ENCODE assay signal across 30 mouse cellular contexts in genomic region chr19:41323813-41324212, GRCm38 (mm10).
"Had no signal": no experiment of that assay in that cellular context is flagged by ENCODE, and none has a peak within 500 bp of the region (broad histone marks: within the 10 kb centered on the region; RNA-seq: fewer than 3 reads in every experiment).

No protein-coding gene starts in this region.

- H3K27ac ChIP-seq: heart, embryonic 10.5 days; heart, embryonic 13.5 days; heart, embryonic 15.5 days; hindbrain, embryonic 10.5 days; hindbrain, embryonic 12.5 days; hindbrain, embryonic 13.5 days; hindbrain, embryonic 14.5 days; hindbrain, embryonic 15.5 days; hindbrain, postnatal 0 days; intestine, embryonic 15.5 days; kidney, embryonic 15.5 days; kidney, postnatal 0 days; layer of hippocampus, adult 2 months had no signal

- H3K36me3 ChIP-seq: heart, embryonic 10.5 days; heart, embryonic 12.5 days; heart, embryonic 13.5 days; heart, embryonic 15.5 days; hindbrain, embryonic 10.5 days; hindbrain, embryonic 12.5 days; hindbrain, embryonic 13.5 days; hindbrain, embryonic 15.5 days; intestine, embryonic 15.5 days; kidney, embryonic 15.5 days had no signal

- H3K9me3 ChIP-seq: heart, embryonic 10.5 days; heart, embryonic 12.5 days; heart, embryonic 13.5 days; heart, embryonic 15.5 days; hindbrain, embryonic 10.5 days; hindbrain, embryonic 12.5 days; hindbrain, embryonic 13.5 days; hindbrain, embryonic 15.5 days; intestine, embryonic 15.5 days; kidney, embryonic 15.5 days had no signal

- DNase-seq: heart, postnatal 10 days; heart, postnatal 14 days; heart, postnatal 36 days; heart, postnatal 4 days; kidney, adult 11 months; kidney, adult 18-20 months; kidney, adult 2 months; kidney, adult 9 months; kidney, postnatal 10 days; kidney, postnatal 14 days; kidney, postnatal 25 days; kidney, postnatal 36 days; kidney, postnatal 4 days; layer of hippocampus, adult 9-11 months; layer of hippocampus, postnatal 36 days had no signal

- H3K4me2 ChIP-seq: heart, embryonic 11.5 days; heart, embryonic 12.5 days; heart, embryonic 13.5 days; heart, embryonic 15.5 days; hindbrain, embryonic 12.5 days; hindbrain, embryonic 13.5 days; hindbrain, embryonic 14.5 days; hindbrain, embryonic 15.5 days; intestine, embryonic 15.5 days; kidney, embryonic 15.5 days had no signal

- H3K9ac ChIP-seq: heart, embryonic 12.5 days; heart, embryonic 13.5 days; heart, embryonic 15.5 days; hindbrain, embryonic 12.5 days; hindbrain, embryonic 13.5 days; hindbrain, embryonic 14.5 days; hindbrain, embryonic 15.5 days; intestine, embryonic 15.5 days; kidney, embryonic 15.5 days had no signal

- H3K27me3 ChIP-seq: hindbrain, embryonic 12.5 days; hindbrain, embryonic 13.5 days; hindbrain, embryonic 15.5 days; intestine, embryonic 15.5 days; kidney, embryonic 15.5 days had no signal

- H3K4me1 ChIP-seq: heart, embryonic 13.5 days; heart, embryonic 15.5 days; hindbrain, embryonic 10.5 days; hindbrain, embryonic 12.5 days; hindbrain, embryonic 13.5 days; hindbrain, embryonic 15.5 days; intestine, embryonic 15.5 days; kidney, embryonic 15.5 days had no signal

- H3K4me3 ChIP-seq: heart, embryonic 10.5 days; heart, embryonic 12.5 days; heart, embryonic 13.5 days; heart, embryonic 15.5 days; hindbrain, embryonic 10.5 days; hindbrain, embryonic 12.5 days; hindbrain, embryonic 13.5 days; hindbrain, embryonic 15.5 days; intestine, embryonic 15.5 days; kidney, embryonic 15.5 days; layer of hippocampus, adult 2 months had no signal
